ENCODE assay signal across 9 mouse cellular contexts in the genomic region with DNA sequence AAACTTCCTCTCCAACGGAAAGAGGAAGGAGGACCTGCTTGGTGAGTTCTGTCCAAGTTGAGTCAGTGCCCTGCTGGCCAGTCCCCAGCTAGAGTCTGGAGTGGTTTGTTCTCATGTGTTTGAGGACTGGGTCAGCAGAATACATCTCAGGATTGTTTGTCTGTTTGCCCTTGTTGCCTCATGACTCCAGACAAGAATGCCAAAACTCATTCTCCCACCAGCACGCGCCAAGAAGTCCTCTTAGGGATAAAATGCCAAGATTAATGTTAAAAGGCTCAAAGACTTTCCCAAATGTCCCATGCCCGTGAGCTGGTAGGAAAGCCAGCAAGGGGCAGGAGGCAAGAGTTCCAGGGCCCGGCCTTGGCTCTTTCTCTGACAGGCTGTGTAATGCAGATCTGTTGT. TPM values are rescaled to one million over a fixed set of nuclear protein-coding genes. Genes with fewer than 3 reads are reported as not detected.
DNase-seq lines count a peak whose midpoint lies in the region; TF ChIP-seq lines count a peak whose summit lies in the region.
"Had no signal": no experiment of that assay in that cellular context is flagged by ENCODE, and none has a peak within 500 bp of the region (broad histone marks: within the 10 kb centered on the region; RNA-seq: fewer than 3 reads in every experiment).

No protein-coding gene starts in this region.

- WGBS in bone marrow, adult 2 months = 55% methylated on average over 5 of the region's 5 CpGs
- WGBS in embryonic facial prominence, embryonic 10.5 days = 77% methylated on average over 5 of the region's 5 CpGs

- H3K36me3 ChIP-seq in embryonic facial prominence, embryonic 10.5 days (replicated peaks) = no peaks in the 10 kb centered on the region
- H3K36me3 ChIP-seq: midbrain, embryonic 12.5 days had no signal

- H3K27me3 ChIP-seq in embryonic facial prominence, embryonic 10.5 days (replicated peaks; ENCODE audit: low read depth, poor library complexity, severe bottlenecking) = no peaks in the 10 kb centered on the region

- no peaks in the 10 kb centered on the region for H3K9me3 ChIP-seq in embryonic facial prominence, embryonic 10.5 days
- H3K9me3 ChIP-seq: midbrain, embryonic 12.5 days had no signal

- no peak for TF ChIP-seq POLR2A in bone marrow, adult 2 months (IDR thresholded peaks at IDR 0.05; ENCODE audit: borderline replicate concordance, control insufficient read depth, low read depth, low read length)

- DNase-seq in layer of hippocampus, adult 2 months (ENCODE audit: low spot score in 2 of 2) = peak in 1 of 2 experiments; percentile 55
- no peak for DNase-seq in layer of hippocampus, postnatal 25 days (ENCODE audit: extremely low spot score in 1 of 2, low spot score in 1 of 2)
- DNase-seq in gastrocnemius, postnatal 25 days = peak; percentile 80
- peak; percentile 86 for DNase-seq in lung, postnatal 25 days (ENCODE audit: low spot score)
- DNase-seq in MN1 (ENCODE audit: low spot score) = no peak
- no peak for DNase-seq in embryonic facial prominence, embryonic 10.5 days (ENCODE audit: low spot score)

- no peaks in the 10 kb centered on the region; the same call in 1 of the 2 replicates for H3K4me1 ChIP-seq in bone marrow, adult 2 months (ENCODE audit: control insufficient read depth, insufficient read depth, low read length)
- 0 out of 2 replicates have a peak, but pooled peaks cover 4% of the 10 kb centered on the region for H3K4me1 ChIP-seq in embryonic facial prominence, embryonic 10.5 days

- no peak overlapping the region for H3K4me3 ChIP-seq in layer of hippocampus, adult 2 months
- no peak overlapping the region for H3K4me3 ChIP-seq in bone marrow, adult 2 months (replicated peaks; ENCODE audit: control insufficient read depth, low read depth, low read length)
- H3K4me3 ChIP-seq in embryonic facial prominence, embryonic 10.5 days = no peak overlapping the region
- H3K4me3 ChIP-seq: midbrain, embryonic 12.5 days had no signal

- peak overlapping the region; percentile 82 for H3K27ac ChIP-seq in layer of hippocampus, adult 2 months
- H3K27ac ChIP-seq in bone marrow, adult 2 months (ENCODE audit: control insufficient read depth, insufficient read depth, low read depth, low read length, poor library complexity) = peak overlapping the region; percentile 46; the same call in 1 of the 2 replicates
- no peak overlapping the region for H3K27ac ChIP-seq in embryonic facial prominence, embryonic 10.5 days (replicated peaks)
- H3K27ac ChIP-seq: kidney, postnatal 0 days; midbrain, embryonic 12.5 days had no signal

- TF ChIP-seq CTCF in layer of hippocampus, adult 2 months (conservative IDR thresholded peaks at IDR 0.05) = peak; percentile 27
- TF ChIP-seq CTCF in bone marrow, adult 2 months (IDR thresholded peaks at IDR 0.05; ENCODE audit: control insufficient read depth, insufficient read depth, low read length) = no peak

RNA-seq across cellular contexts. Expression of gene Alg8, which starts 14.5 kb away (rescaled TPM):
- total RNA-seq in layer of hippocampus, adult 2 months (2021) = 10 to 100 TPM; 10.1 to 10.2 TPM
- 10 to 100 TPM; 10.7 to 11.1 TPM for total RNA-seq in layer of hippocampus, postnatal 25 days (2021)
- polyA plus RNA-seq in bone marrow, adult 2 months (2011; ENCODE audit: insufficient read depth, insufficient read length, low replicate concordance, missing spikeins) = 48.7 and 59.1 TPM in 2 replicates
- total RNA-seq in gastrocnemius, postnatal 25 days (2021) = 1 to 10 TPM; 3.2 to 4.1 TPM
- 55.2 and 58.8 TPM in 2 replicates for polyA plus RNA-seq in embryonic facial prominence, embryonic 10.5 days (2016; fragmentation: Nextera tagmentation; extraction: Ambion mirVana)

RNA-seq across cellular contexts. Expression of gene Kctd21, which starts 24.7 kb away (rescaled TPM):
- total RNA-seq in layer of hippocampus, adult 2 months (2021) = 10 to 100 TPM; 13.2 to 14.5 TPM
- total RNA-seq in layer of hippocampus, postnatal 25 days (2021) = 10 to 100 TPM; 10.5 to 14.8 TPM
- polyA plus RNA-seq in bone marrow, adult 2 months (2011; ENCODE audit: insufficient read depth, insufficient read length, low replicate concordance, missing spikeins) = 0.65 and 1.2 TPM in 2 replicates
- 1 to 10 TPM; 2.9 to 3.8 TPM for total RNA-seq in gastrocnemius, postnatal 25 days (2021)
- 4.0 and 4.6 TPM in 2 replicates for polyA plus RNA-seq in embryonic facial prominence, embryonic 10.5 days (2016; fragmentation: Nextera tagmentation; extraction: Ambion mirVana)

RNA-seq across cellular contexts. Expression of gene Usp35, which starts 25.1 kb away (rescaled TPM):
- 10 to 100 TPM; 14.3 to 14.6 TPM for total RNA-seq in layer of hippocampus, adult 2 months (2021)
- 10 to 100 TPM; 11.5 to 14.0 TPM for total RNA-seq in layer of hippocampus, postnatal 25 days (2021)
- 3.8 and 6.4 TPM in 2 replicates for polyA plus RNA-seq in bone marrow, adult 2 months (2011; ENCODE audit: insufficient read depth, insufficient read length, low replicate concordance, missing spikeins)
- total RNA-seq in gastrocnemius, postnatal 25 days (2021) = 1 to 10 TPM in 1 of 2 experiments, under 1 TPM in 1; 1.00 to 1.2 TPM
- polyA plus RNA-seq in embryonic facial prominence, embryonic 10.5 days (2016; fragmentation: Nextera tagmentation; extraction: Ambion mirVana) = 1.8 TPM in 2 replicates

RNA-seq across cellular contexts. Expression of gene Ndufc2, which starts 42.9 kb away (rescaled TPM):
- 100 to 1,000 TPM; 206 to 221 TPM for total RNA-seq in layer of hippocampus, adult 2 months (2021)
- 100 to 1,000 TPM; 231 to 241 TPM for total RNA-seq in layer of hippocampus, postnatal 25 days (2021)
- polyA plus RNA-seq in bone marrow, adult 2 months (2011; ENCODE audit: insufficient read depth, insufficient read length, low replicate concordance, missing spikeins) = 34.6 and 53.4 TPM in 2 replicates
- 100 to 1,000 TPM; 322 to 325 TPM for total RNA-seq in gastrocnemius, postnatal 25 days (2021)
- polyA plus RNA-seq in embryonic facial prominence, embryonic 10.5 days (2016; fragmentation: Nextera tagmentation; extraction: Ambion mirVana) = 304 and 310 TPM in 2 replicates

Comparison
In these comparisons a context has a peak if more than half of its experiments do, and no peak if none do; other contexts are left out.
1. DNase-seq: peak in gastrocnemius, postnatal 25 days (single experiment) and lung, postnatal 25 days (single experiment); none in layer of hippocampus, postnatal 25 days (0 of 2), MN1 (single experiment) and embryonic facial prominence, embryonic 10.5 days (single experiment).
2. RNA of gene Usp35, which starts 25.1 kb away (total RNA-seq): 14.3 to 14.6 TPM in layer of hippocampus, adult 2 months and 11.5 to 14.0 TPM in layer of hippocampus, postnatal 25 days; 1.00 to 1.2 TPM in gastrocnemius, postnatal 25 days; every median in the first group is over 4 times any median in the second.